In the genomic region with DNA sequence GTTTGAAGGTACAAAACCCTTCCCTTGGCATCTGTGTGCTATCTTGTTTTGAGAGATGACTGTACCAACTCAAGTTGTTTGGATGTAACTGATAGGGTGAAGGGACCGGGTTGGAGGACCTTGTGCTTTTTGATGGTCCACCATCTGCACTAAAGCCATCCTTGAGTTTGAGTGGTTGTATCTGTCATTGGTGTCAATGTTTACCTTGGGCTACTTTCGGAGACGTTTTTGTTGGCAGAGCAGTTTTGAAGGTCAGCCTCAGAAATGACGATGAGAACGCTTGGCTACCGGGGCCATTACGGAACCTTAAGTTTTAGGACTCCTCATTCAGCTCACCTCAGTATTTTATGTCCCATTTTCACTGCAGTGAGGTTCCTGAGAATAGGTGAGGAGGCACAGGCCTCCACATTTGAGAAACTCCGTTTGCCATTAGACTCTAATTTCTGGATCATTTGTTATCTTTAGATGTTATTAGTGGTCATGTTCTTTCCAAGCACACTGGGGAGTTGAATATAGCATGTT, we compare ENCODE assay signal across 8 mouse cellular contexts. TPM values are rescaled to one million over a fixed set of nuclear protein-coding genes. Genes with fewer than 3 reads are reported as not detected.
DNase-seq lines count a peak whose midpoint lies in the region; ATAC-seq lines count a peak whose summit lies in the region.

No protein-coding gene starts in this region.

- 22% methylated on average over 8 of the region's 8 CpGs for WGBS in heart, embryonic 16.5 days
- 29% methylated on average over 8 of the region's 8 CpGs for WGBS in liver, embryonic 15.5 days (ENCODE audit: insufficient replicate concordance)

- no peaks in the 10 kb centered on the region for H3K36me3 ChIP-seq in heart, embryonic 16.5 days (ENCODE audit: control insufficient read depth, insufficient read depth)
- H3K36me3 ChIP-seq in liver, embryonic 15.5 days (replicated peaks), result no peaks in the 10 kb centered on the region

- peak overlapping the region; percentile 94 for H3K9ac ChIP-seq in heart, embryonic 16.5 days (ENCODE audit: low read length)
- H3K9ac ChIP-seq in liver, embryonic 15.5 days, result peak overlapping the region; percentile 82

- DNase-seq in cerebellum, adult 8-10 months, result peak; percentile 20
- peak; percentile 17 to 34 for DNase-seq in spleen, postnatal 10 days (ENCODE audit: low spot score in 2 of 2)
- no peak for DNase-seq in spleen, postnatal 4 days (ENCODE audit: low spot score in 2 of 2)
- DNase-seq in thymus, postnatal 4 days, result peak; percentile 33

- peaks cover 14% of the 10 kb centered on the region for H3K9me3 ChIP-seq in heart, embryonic 16.5 days (replicated peaks; ENCODE audit: control insufficient read depth, low read length)
- H3K9me3 ChIP-seq in liver, embryonic 15.5 days (replicated peaks), result no peaks in the 10 kb centered on the region; the same call in 1 of the 2 replicates

- peak overlapping the region; percentile 95 for H3K27ac ChIP-seq in heart, embryonic 16.5 days (ENCODE audit: low read length)
- peak overlapping the region; percentile 96 for H3K27ac ChIP-seq in liver, embryonic 15.5 days (replicated peaks)

- peak overlapping the region; percentile 81 for H3K4me2 ChIP-seq in heart, embryonic 16.5 days (ENCODE audit: low read depth, low read length)
- H3K4me2 ChIP-seq in liver, embryonic 15.5 days, result peak overlapping the region; percentile 86

- H3K4me1 ChIP-seq in heart, embryonic 16.5 days (ENCODE audit: control insufficient read depth, insufficient read depth, low read length), result peaks cover 9% of the 10 kb centered on the region
- peaks cover 24% of the 10 kb centered on the region for H3K4me1 ChIP-seq in liver, embryonic 15.5 days (replicated peaks)

- ATAC-seq in cerebellum, adult (ENCODE audit: insufficient number of reproducible peaks, low FRiP score, low TSS enrichment), result no peak
- no peak for ATAC-seq in heart, embryonic 16.5 days (replicated peaks; ENCODE audit: extremely low read depth, insufficient read depth, low FRiP score)
- peak; percentile 24; the same call in 1 of the 2 replicates for ATAC-seq in liver, embryonic 15.5 days (ENCODE audit: insufficient read depth)
- no peak for ATAC-seq in megakaryocyte progenitor cell, adult 5-6 weeks (replicated peaks; ENCODE audit: poor library complexity)

- no peaks in the 10 kb centered on the region for H3K27me3 ChIP-seq in heart, embryonic 16.5 days (ENCODE audit: control insufficient read depth, insufficient read depth, low read length)
- no peaks in the 10 kb centered on the region for H3K27me3 ChIP-seq in liver, embryonic 15.5 days

- peak overlapping the region; percentile 75 for H3K4me3 ChIP-seq in heart, embryonic 16.5 days (ENCODE audit: low read length)
- peak overlapping the region; percentile 69 for H3K4me3 ChIP-seq in liver, embryonic 15.5 days (replicated peaks)

RNA-seq across cellular contexts. Expression of gene Zfp280d, which starts 1.4 kb away (rescaled TPM):
- polyA plus RNA-seq in heart, embryonic 16.5 days (2015; fragmentation: Nextera tagmentation; extraction: Ambion mirVana), result 20.0 and 24.0 TPM in 2 replicates
- 11.4 and 12.3 TPM in 2 replicates for polyA plus RNA-seq in liver, embryonic 15.5 days (2015; fragmentation: Nextera tagmentation; extraction: Ambion mirVana)
- 82.2 and 101 TPM in 2 replicates for total RNA-seq in megakaryocyte progenitor cell, adult 5-6 weeks (2015)
- total RNA-seq in megakaryocyte progenitor cell, adult 5-6 weeks (2017), result 40.6 and 59.9 TPM in 2 replicates

Comparison
In these comparisons a context has a peak if more than half of its experiments do, and no peak if none do; other contexts are left out.
1. DNase-seq: peak in cerebellum, adult 8-10 months (single experiment), spleen, postnatal 10 days (2 of 2) and thymus, postnatal 4 days (single experiment); none in spleen, postnatal 4 days (0 of 2).